ENCODE assay signal across 28 mouse cellular contexts in genomic region chr2:25785573-25786322, GRCm38 (mm10). TPM values are rescaled to one million over a fixed set of nuclear protein-coding genes. Genes with fewer than 3 reads are reported as not detected.
A peak's percentile ranks its signal among the peaks of the same experiment; 100 is the strongest.
DNase-seq lines count a peak whose midpoint lies in the region; ATAC-seq and TF ChIP-seq lines count a peak whose summit lies in the region.
"Had no signal": no experiment of that assay in that cellular context is flagged by ENCODE, and none has a peak within 500 bp of the region (broad histone marks: within the 10 kb centered on the region; RNA-seq: fewer than 3 reads in every experiment).

No protein-coding gene starts in this region.

- H3K4me1 ChIP-seq in midbrain, postnatal 0 days (ENCODE audit: insufficient read depth, low read length) = no peaks in the 10 kb centered on the region
- no peaks in the 10 kb centered on the region for H3K4me1 ChIP-seq in midbrain, embryonic 15.5 days
- peaks cover 14% of the 10 kb centered on the region for H3K4me1 ChIP-seq in embryonic facial prominence, embryonic 10.5 days
- H3K4me1 ChIP-seq: heart, embryonic 15.5 days had no signal

- no peaks in the 10 kb centered on the region for H3K9me3 ChIP-seq in midbrain, postnatal 0 days (ENCODE audit: low read length)
- no peaks in the 10 kb centered on the region for H3K9me3 ChIP-seq in midbrain, embryonic 15.5 days
- no peaks in the 10 kb centered on the region for H3K9me3 ChIP-seq in embryonic facial prominence, embryonic 10.5 days
- H3K9me3 ChIP-seq: heart, embryonic 15.5 days; hindbrain, embryonic 10.5 days; limb, embryonic 10.5 days had no signal

- no peak for TF ChIP-seq CTCF in midbrain, postnatal 0 days (IDR thresholded peaks at IDR 0.05)

- no peaks in the 10 kb centered on the region for H3K27me3 ChIP-seq in midbrain, postnatal 0 days (ENCODE audit: insufficient read depth, low read length)
- no peaks in the 10 kb centered on the region for H3K27me3 ChIP-seq in midbrain, embryonic 15.5 days (replicated peaks)
- H3K27me3 ChIP-seq in embryonic facial prominence, embryonic 10.5 days (replicated peaks; ENCODE audit: low read depth, poor library complexity, severe bottlenecking) = no peaks in the 10 kb centered on the region

- 69% methylated on average over 5 of the region's 5 CpGs for WGBS in midbrain, postnatal 0 days
- 70% methylated on average over 5 of the region's 5 CpGs for WGBS in midbrain, embryonic 15.5 days
- WGBS in embryonic facial prominence, embryonic 10.5 days = 76% methylated on average over 5 of the region's 5 CpGs

- DNase-seq in left cerebral cortex, postnatal 4 days = peak; percentile 18
- no peak for DNase-seq in left cerebral cortex, adult 11 months (ENCODE audit: low spot score)
- DNase-seq in midbrain, postnatal 0 days (ENCODE audit: low spot score) = peak; percentile 15
- peak; percentile 14 for DNase-seq in embryonic facial prominence, embryonic 10.5 days (ENCODE audit: low spot score)
- no peak for DNase-seq in spleen, postnatal 36 days (ENCODE audit: low spot score in 2 of 2)
- no peak for DNase-seq in right cerebral cortex, postnatal 4 days
- DNase-seq: cerebellum, adult 9-10 months; gastrocnemius, postnatal 10 days; kidney, adult 18-20 months; liver, postnatal 0 days; spleen, adult 18-20 months had no signal

- H3K27ac ChIP-seq in midbrain, postnatal 0 days (ENCODE audit: low read depth, low read length) = no peak overlapping the region
- H3K27ac ChIP-seq in midbrain, embryonic 15.5 days = no peak overlapping the region
- H3K27ac ChIP-seq in embryonic facial prominence, embryonic 10.5 days (replicated peaks) = no peak overlapping the region
- H3K27ac ChIP-seq: heart, embryonic 15.5 days; hindbrain, embryonic 10.5 days; kidney, postnatal 0 days; layer of hippocampus, adult 2 months; limb, embryonic 10.5 days had no signal

- H3K4me2 ChIP-seq in midbrain, postnatal 0 days (ENCODE audit: low read depth, low read length, poor library complexity, severe bottlenecking) = no peak overlapping the region
- no peak overlapping the region for H3K4me2 ChIP-seq in midbrain, embryonic 15.5 days
- H3K4me2 ChIP-seq: heart, embryonic 15.5 days had no signal

- no peaks in the 10 kb centered on the region for H3K36me3 ChIP-seq in midbrain, postnatal 0 days (ENCODE audit: insufficient read depth, low read length)
- H3K36me3 ChIP-seq in midbrain, embryonic 15.5 days (replicated peaks) = no peaks in the 10 kb centered on the region
- no peaks in the 10 kb centered on the region for H3K36me3 ChIP-seq in embryonic facial prominence, embryonic 10.5 days (replicated peaks)
- H3K36me3 ChIP-seq: heart, embryonic 15.5 days; hindbrain, embryonic 10.5 days; limb, embryonic 10.5 days had no signal

- no peak overlapping the region for H3K9ac ChIP-seq in midbrain, postnatal 0 days (replicated peaks; ENCODE audit: low read length, poor library complexity, severe bottlenecking)
- no peak overlapping the region for H3K9ac ChIP-seq in midbrain, embryonic 15.5 days
- H3K9ac ChIP-seq: heart, embryonic 15.5 days; liver, postnatal 0 days had no signal

- ATAC-seq in midbrain, postnatal 0 days (ENCODE audit: low FRiP score) = no peak
- ATAC-seq in midbrain, embryonic 15.5 days (replicated peaks) = no peak
- ATAC-seq: liver, postnatal 0 days had no signal

- intact Hi-C loops in left cerebral cortex, postnatal 4 days (cut with DNase I) = no loop called here

- H3K4me3 ChIP-seq in midbrain, postnatal 0 days (ENCODE audit: low read depth, low read length) = no peak overlapping the region
- no peak overlapping the region for H3K4me3 ChIP-seq in midbrain, embryonic 15.5 days
- no peak overlapping the region for H3K4me3 ChIP-seq in embryonic facial prominence, embryonic 10.5 days
- H3K4me3 ChIP-seq: heart, embryonic 15.5 days; hindbrain, embryonic 10.5 days; layer of hippocampus, adult 2 months; limb, embryonic 10.5 days; megakaryocyte, embryonic 14.5 days had no signal

RNA-seq across cellular contexts. Expression of gene Gm13539, which starts 3.7 kb away (rescaled TPM):
- not detected for total RNA-seq in left cerebral cortex, postnatal 4 days (2021)
- total RNA-seq in midbrain, postnatal 0 days (2014; rRNA removed) = not detected in 2 replicates
- polyA plus RNA-seq in midbrain, postnatal 0 days (2015; fragmentation: Nextera tagmentation; extraction: Ambion mirVana) = not detected in 2 replicates
- not detected in 2 replicates for polyA plus RNA-seq in midbrain, embryonic 15.5 days (2015; fragmentation: Nextera tagmentation; extraction: Ambion mirVana)
- polyA plus RNA-seq in embryonic facial prominence, embryonic 10.5 days (2016; fragmentation: Nextera tagmentation; extraction: Ambion mirVana) = not detected in 2 replicates
- total RNA-seq: gastrocnemius, postnatal 10 days; heart, adult 18-20 months; layer of hippocampus, adult 2 months; left cerebral cortex, adult 18-20 months; liver, adult 2 months had no signal
- polyA plus RNA-seq: C2C12; cortical plate, adult 2 months; forebrain, embryonic 11.5 days; heart, embryonic 15.5 days; hindbrain, embryonic 10.5 days; kidney, postnatal 0 days; limb, embryonic 10.5 days; liver, adult 2 months; liver, postnatal 0 days; neural tube, embryonic 14.5 days; stomach, embryonic 14.5 days; urinary bladder, adult 2 months had no signal

RNA-seq across cellular contexts. Expression of gene Lcn11, which starts 8.9 kb away (rescaled TPM):
- total RNA-seq in left cerebral cortex, postnatal 4 days (2021) = not detected
- not detected in 2 replicates for total RNA-seq in midbrain, postnatal 0 days (2014; rRNA removed)
- polyA plus RNA-seq in midbrain, postnatal 0 days (2015; fragmentation: Nextera tagmentation; extraction: Ambion mirVana) = not detected in 2 replicates
- polyA plus RNA-seq in midbrain, embryonic 15.5 days (2015; fragmentation: Nextera tagmentation; extraction: Ambion mirVana) = not detected in 2 replicates
- not detected in 2 replicates for polyA plus RNA-seq in embryonic facial prominence, embryonic 10.5 days (2016; fragmentation: Nextera tagmentation; extraction: Ambion mirVana)
- total RNA-seq: gastrocnemius, postnatal 10 days; heart, adult 18-20 months; layer of hippocampus, adult 2 months; left cerebral cortex, adult 18-20 months; liver, adult 2 months had no signal
- polyA plus RNA-seq: C2C12; cortical plate, adult 2 months; forebrain, embryonic 11.5 days; heart, embryonic 15.5 days; hindbrain, embryonic 10.5 days; kidney, postnatal 0 days; limb, embryonic 10.5 days; liver, adult 2 months; liver, postnatal 0 days; neural tube, embryonic 14.5 days; stomach, embryonic 14.5 days; urinary bladder, adult 2 months had no signal

RNA-seq across cellular contexts. Expression of gene Lcn3, which starts 20.4 kb away (rescaled TPM):
- not detected for total RNA-seq in left cerebral cortex, postnatal 4 days (2021)
- not detected in 2 replicates for total RNA-seq in midbrain, postnatal 0 days (2014; rRNA removed)
- not detected in 2 replicates for polyA plus RNA-seq in midbrain, postnatal 0 days (2015; fragmentation: Nextera tagmentation; extraction: Ambion mirVana)
- not detected in 2 replicates for polyA plus RNA-seq in midbrain, embryonic 15.5 days (2015; fragmentation: Nextera tagmentation; extraction: Ambion mirVana)
- polyA plus RNA-seq in embryonic facial prominence, embryonic 10.5 days (2016; fragmentation: Nextera tagmentation; extraction: Ambion mirVana) = not detected in 2 replicates
- total RNA-seq: gastrocnemius, postnatal 10 days; heart, adult 18-20 months; layer of hippocampus, adult 2 months; left cerebral cortex, adult 18-20 months; liver, adult 2 months had no signal
- polyA plus RNA-seq: C2C12; cortical plate, adult 2 months; forebrain, embryonic 11.5 days; heart, embryonic 15.5 days; hindbrain, embryonic 10.5 days; kidney, postnatal 0 days; limb, embryonic 10.5 days; liver, adult 2 months; liver, postnatal 0 days; neural tube, embryonic 14.5 days; stomach, embryonic 14.5 days; urinary bladder, adult 2 months had no signal

RNA-seq across cellular contexts. Expression of gene Glt6d1, which starts 29.9 kb away (rescaled TPM):
- total RNA-seq in left cerebral cortex, postnatal 4 days (2021) = not detected
- not detected in 2 replicates for total RNA-seq in midbrain, postnatal 0 days (2014; rRNA removed)
- polyA plus RNA-seq in midbrain, postnatal 0 days (2015; fragmentation: Nextera tagmentation; extraction: Ambion mirVana) = not detected in 2 replicates
- not detected in 2 replicates for polyA plus RNA-seq in midbrain, embryonic 15.5 days (2015; fragmentation: Nextera tagmentation; extraction: Ambion mirVana)
- not detected in 2 replicates for polyA plus RNA-seq in embryonic facial prominence, embryonic 10.5 days (2016; fragmentation: Nextera tagmentation; extraction: Ambion mirVana)
- total RNA-seq: gastrocnemius, postnatal 10 days; heart, adult 18-20 months; layer of hippocampus, adult 2 months; left cerebral cortex, adult 18-20 months; liver, adult 2 months had no signal
- polyA plus RNA-seq: C2C12; cortical plate, adult 2 months; forebrain, embryonic 11.5 days; heart, embryonic 15.5 days; hindbrain, embryonic 10.5 days; kidney, postnatal 0 days; limb, embryonic 10.5 days; liver, adult 2 months; liver, postnatal 0 days; neural tube, embryonic 14.5 days; stomach, embryonic 14.5 days; thymus, postnatal 0 days; urinary bladder, adult 2 months had no signal

RNA-seq across cellular contexts. Expression of gene Lcn9, which starts 37.2 kb away (rescaled TPM):
- total RNA-seq in left cerebral cortex, postnatal 4 days (2021) = not detected
- not detected in 2 replicates for total RNA-seq in midbrain, postnatal 0 days (2014; rRNA removed)
- polyA plus RNA-seq in midbrain, postnatal 0 days (2015; fragmentation: Nextera tagmentation; extraction: Ambion mirVana) = not detected in 2 replicates
- not detected in 2 replicates for polyA plus RNA-seq in midbrain, embryonic 15.5 days (2015; fragmentation: Nextera tagmentation; extraction: Ambion mirVana)
- not detected in 2 replicates for polyA plus RNA-seq in embryonic facial prominence, embryonic 10.5 days (2016; fragmentation: Nextera tagmentation; extraction: Ambion mirVana)
- total RNA-seq: gastrocnemius, postnatal 10 days; heart, adult 18-20 months; layer of hippocampus, adult 2 months; left cerebral cortex, adult 18-20 months; liver, adult 2 months had no signal
- polyA plus RNA-seq: C2C12; cortical plate, adult 2 months; forebrain, embryonic 11.5 days; heart, embryonic 15.5 days; hindbrain, embryonic 10.5 days; kidney, postnatal 0 days; limb, embryonic 10.5 days; liver, adult 2 months; liver, postnatal 0 days; neural tube, embryonic 14.5 days; stomach, embryonic 14.5 days; urinary bladder, adult 2 months had no signal

Comparison
In these comparisons a context has a peak if more than half of its experiments do, and no peak if none do; other contexts are left out.
1. DNase-seq: peak in left cerebral cortex, postnatal 4 days (single experiment), midbrain, postnatal 0 days (single experiment) and embryonic facial prominence, embryonic 10.5 days (single experiment); none in left cerebral cortex, adult 11 months (single experiment), spleen, postnatal 36 days (0 of 2) and right cerebral cortex, postnatal 4 days (single experiment).